Mouse (Mus musculus): ENCODE results near the gene Gm10697. TPM values are rescaled to one million over a fixed set of nuclear protein-coding genes. Genes with fewer than 3 reads are reported as not detected.

Gene Gm10697
- not detected in 2 replicates for polyA plus RNA-seq (2015; fragmentation: Nextera tagmentation; extraction: Ambion mirVana)

DNA sequence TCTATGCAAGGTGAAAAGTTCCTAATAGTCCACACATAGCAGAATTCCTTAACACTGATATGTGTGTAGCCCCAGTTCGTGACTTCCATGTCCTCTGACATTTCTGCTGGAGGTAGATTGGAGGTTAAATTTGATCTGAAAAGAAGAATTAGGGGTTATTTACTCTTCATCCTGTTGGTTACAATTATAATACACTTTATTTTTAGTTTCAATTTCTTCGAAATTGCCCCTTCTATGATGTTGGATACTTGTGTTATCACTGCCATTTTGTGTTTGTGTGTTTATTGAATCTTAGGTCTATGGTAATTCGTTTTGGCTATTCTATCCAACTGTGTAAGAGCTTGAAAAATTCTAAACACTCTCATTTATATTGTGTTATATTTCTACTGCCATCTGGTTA lies at the start of gene Gm10697:
Gm10697 (minus strand) TSS at position 101 of the 400 bp plus-strand sequence.

DNA sequence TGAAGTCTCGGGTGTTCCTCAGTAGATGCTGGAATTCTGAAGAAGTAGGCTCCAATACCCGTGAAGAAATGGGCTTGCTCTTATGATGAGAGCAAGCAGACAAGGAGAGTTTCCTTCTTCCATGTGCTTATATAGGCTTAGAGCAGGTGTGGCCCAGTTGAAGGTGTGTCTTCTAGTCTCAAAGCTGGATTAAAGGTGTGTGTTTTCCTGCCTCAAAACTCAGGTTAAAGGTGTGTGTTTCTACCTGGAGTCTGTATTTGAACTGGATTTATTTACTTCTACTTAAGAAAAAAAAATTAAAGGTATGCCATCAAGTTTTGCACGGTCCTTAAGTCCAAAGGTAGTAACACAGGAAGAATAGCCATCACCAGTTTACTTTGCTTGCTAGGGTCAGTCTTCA lies 17.7 kb downstream of the Gm10697 start, which contains the start of gene Gm9125:
Gm9125 (minus strand) TSS at position 101 of the 400 bp plus-strand sequence.

Other genes with a start within 250 kb of the Gm10697 start
- not detected in 2 replicates for gene Tdpoz3, start 246.6 kb downstream of the Gm10697 start, polyA plus RNA-seq (2015; fragmentation: Nextera tagmentation; extraction: Ambion mirVana)
- gene Gm9117, start 129.1 kb downstream of the Gm10697 start, polyA plus RNA-seq (2015; fragmentation: Nextera tagmentation; extraction: Ambion mirVana) = not detected in 2 replicates
- gene Tdpoz5, start 111.3 kb downstream of the Gm10697 start, polyA plus RNA-seq (2015; fragmentation: Nextera tagmentation; extraction: Ambion mirVana) = not detected in 2 replicates
- gene Gm9125, start 17.8 kb downstream of the Gm10697 start, polyA plus RNA-seq (2015; fragmentation: Nextera tagmentation; extraction: Ambion mirVana) = not detected in 2 replicates
- not detected in 2 replicates for gene Gm10696, start 105.5 kb upstream of the Gm10697 start, polyA plus RNA-seq (2015; fragmentation: Nextera tagmentation; extraction: Ambion mirVana)
- not detected in 2 replicates for gene Gm5286, start 124.1 kb upstream of the Gm10697 start, polyA plus RNA-seq (2015; fragmentation: Nextera tagmentation; extraction: Ambion mirVana)
- gene Gm4778, start 191.4 kb upstream of the Gm10697 start, polyA plus RNA-seq (2015; fragmentation: Nextera tagmentation; extraction: Ambion mirVana) = not detected in 2 replicates
- gene Them4, start 237.4 kb upstream of the Gm10697 start, polyA plus RNA-seq (2015; fragmentation: Nextera tagmentation; extraction: Ambion mirVana) = 3.1 TPM in 2 replicates

Data from spleen, postnatal 0 days (tissue).